Mouse (Mus musculus) liver, adult 2 months (tissue): ENCODE results near the gene Naa25.

Experiments
- CTCF ChIP-seq: fragments of 200-500 bp; IDR thresholded peaks from 2 replicates; pipeline ENCODE4 v1.5.1; 2011; ENCODE audit warnings: low read depth, low read length, control low read depth
- POLR2A ChIP-seq: fragments of 200-500 bp; IDR thresholded peaks from 2 replicates; pipeline ENCODE4 v1.6.1; 2011; ENCODE audit warnings: low read length, control low read depth; ENCODE audit not compliant: insufficient read depth; ENCODE audit errors: extremely low read depth

GRCm38 (mm10) chr5:121399540-121399939, 1.8 kb downstream of the Naa25 start:
- TF ChIP-seq CTCF, result no peak
- TF ChIP-seq POLR2A, result no peak
